Mouse (Mus musculus) heart, postnatal 10 days (tissue): ENCODE data around the gene Rgs14. TPM values are rescaled to one million over a fixed set of nuclear protein-coding genes. Genes with fewer than 3 reads are reported as not detected.

Experiments
- DNase-seq, 2 experiments: peaks; one replicate each; pipeline ENCODE4 v3.0.0; 2021
- intact Hi-C: fragments of 180-260 bp; cut with DNase I; formaldehyde crosslinking; loops from one replicate; pipeline ENCODE4 v1.15.1; 2025
- total RNA-seq, 2 experiments: library from RNA; stranded (reverse); gene quantifications; 2 replicates each; pipeline ENCODE4 v1.2.3; 2021

Gene Rgs14
- total RNA-seq, 2 experiments from 2014 or later, result 0.60 to 0.74 TPM

DNA sequence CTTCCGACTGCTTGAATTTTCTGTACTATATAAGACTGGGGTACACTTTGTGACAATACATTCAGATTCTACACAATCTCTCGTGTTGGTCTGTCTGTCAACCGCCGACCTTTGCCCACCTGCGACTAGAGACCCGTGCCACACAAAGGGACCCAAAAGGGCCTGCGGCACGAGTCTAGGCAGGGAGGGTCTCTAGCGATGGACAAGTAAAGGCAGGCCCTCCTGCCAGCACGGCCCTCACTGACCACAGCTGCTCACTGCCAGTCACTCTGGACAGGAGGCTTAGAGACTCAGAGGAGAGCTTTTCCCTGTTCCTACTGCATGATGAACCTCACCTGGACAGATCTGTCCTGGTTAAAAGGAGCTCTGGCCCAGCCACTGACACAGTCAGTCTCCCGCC is 27.1 kb upstream of the Rgs14 start:
- intact Hi-C loops, result no loop called here
- DNase-seq, result no peak

DNA sequence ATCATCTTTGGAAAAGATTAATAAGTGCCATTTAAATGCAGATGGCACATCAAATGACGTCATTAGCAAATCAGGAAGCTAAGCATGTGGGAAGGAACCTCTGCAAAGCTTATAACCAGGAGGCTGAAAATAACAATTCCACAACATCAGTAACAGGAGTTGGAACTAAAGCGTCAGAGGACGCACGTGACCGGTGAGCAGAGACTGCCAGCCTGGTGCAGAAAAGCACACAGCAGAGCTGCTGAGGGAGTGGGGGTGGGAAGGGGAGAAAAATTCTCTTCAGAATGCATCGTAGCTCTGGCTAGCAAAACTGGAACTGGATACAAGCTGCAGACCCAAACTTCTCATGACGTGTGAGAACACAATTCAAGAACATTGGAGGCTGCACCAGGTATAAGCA is 25.2 kb upstream of the Rgs14 start:
- DNase-seq, result no peak
- intact Hi-C loops, result no loop called here

DNA sequence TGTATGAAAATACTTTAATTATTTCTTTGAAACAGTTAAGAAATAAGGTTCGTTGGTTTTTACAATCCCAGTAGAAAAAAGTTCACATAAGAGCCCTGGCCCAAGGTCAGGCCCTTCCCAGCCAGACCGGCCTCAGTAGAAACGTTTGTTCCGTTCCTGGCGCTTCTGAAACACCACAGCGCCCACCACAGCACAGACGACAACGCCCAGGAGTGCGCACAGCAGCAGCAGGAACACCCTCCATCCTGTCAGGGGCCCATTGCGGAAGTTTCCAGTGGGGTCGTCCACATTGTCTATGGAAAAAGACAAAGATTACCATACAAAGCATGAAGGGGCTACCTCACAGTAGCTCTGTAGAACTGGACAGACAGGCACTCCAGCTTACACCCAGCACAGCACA is 22.8 kb upstream of the Rgs14 start:
- no peak for DNase-seq
- intact Hi-C loops, result no loop called here

DNA sequence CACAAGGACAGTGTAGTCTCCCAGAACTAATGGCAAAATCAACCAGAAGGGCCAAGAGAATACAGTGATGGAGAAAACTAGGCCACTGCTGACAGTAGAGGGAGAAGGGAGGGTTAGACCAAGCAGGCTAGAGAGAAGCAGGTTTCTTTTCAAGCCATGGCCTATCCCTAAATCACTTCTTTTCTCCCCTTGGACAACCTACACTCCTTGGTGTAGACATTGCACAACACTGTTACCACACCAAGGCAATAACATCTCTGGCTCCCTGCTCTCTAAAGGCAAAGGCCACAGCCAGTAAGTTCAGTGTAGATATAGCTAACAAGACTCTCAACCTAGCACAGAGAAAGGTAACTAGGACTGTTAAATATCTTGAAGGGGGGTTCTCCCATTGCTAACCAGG is 8.4 kb upstream of the Rgs14 start:
- intact Hi-C loops, result loop anchor here (2.0 kb wide), 1 partner anchor 32 kb away; the partner anchor contains the start of gene Mxd3
- DNase-seq, result no peak

DNA sequence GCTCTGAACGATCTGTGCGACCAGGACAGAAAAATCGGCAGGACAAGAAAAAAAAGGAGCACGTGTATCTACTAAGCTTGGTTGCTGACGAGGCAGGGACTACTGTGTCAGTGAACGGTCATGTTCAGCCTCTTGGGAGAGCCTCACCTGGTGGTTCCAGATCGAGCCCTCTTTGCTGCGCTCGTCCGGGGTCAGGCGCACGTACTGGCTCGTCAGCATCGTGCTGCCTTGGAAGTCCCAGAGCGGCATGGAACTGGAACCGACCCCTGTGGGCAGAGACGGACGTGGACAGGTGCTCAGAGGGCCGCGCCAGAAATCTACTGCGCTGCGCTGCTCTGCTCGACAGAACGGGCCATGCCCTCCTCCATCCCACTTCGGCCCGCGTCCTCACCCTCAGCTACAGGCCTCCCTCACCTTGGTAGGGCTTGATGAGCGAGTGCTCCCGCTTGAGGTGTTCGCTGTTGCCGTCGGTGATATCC is 7.5 kb upstream of the Rgs14 start:
- DNase-seq, result peak in 1 of 2 experiments; percentile 24
- intact Hi-C loops, result loop anchor here (2.0 kb wide), 1 partner anchor 33 kb away; the partner anchor contains the start of gene Mxd3

DNA sequence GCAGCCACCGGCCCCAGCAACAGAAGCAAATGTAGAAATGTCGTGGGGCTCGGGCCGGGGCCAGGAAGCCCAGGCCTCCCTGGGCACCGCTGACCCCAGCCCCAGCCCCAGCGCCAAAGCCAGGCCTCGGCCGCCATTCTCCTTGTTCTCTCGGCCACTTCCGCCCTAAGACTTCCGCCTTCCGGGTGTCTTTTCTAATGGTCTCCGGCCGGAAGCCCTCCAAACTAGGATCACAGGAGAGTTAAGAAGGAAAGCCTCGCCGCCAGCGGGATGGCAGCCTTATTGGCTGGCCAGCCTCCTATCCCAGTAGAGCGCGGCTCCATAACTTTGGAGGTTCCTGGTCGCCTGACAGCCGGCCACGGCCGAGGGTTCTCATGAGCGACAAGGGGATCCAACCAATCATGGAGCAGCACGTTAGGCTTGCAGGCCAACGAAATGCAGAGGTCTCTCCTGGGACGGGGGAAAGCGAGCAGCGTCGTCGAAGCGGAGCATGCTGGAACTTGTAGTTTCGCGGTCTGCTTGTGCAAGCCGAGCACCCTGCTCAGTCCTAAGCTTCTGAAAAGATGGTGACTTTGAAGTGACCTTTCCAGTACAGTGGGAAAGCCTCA is 7.0 kb upstream of the Rgs14 start, which contains the start of gene Lman2:
Gene Lman2, minus strand, starts transcription at position 331 of the 608 bp plus-strand sequence.
- intact Hi-C loops, result no loop called here
- peak; percentile 98 to 99 for DNase-seq

DNA sequence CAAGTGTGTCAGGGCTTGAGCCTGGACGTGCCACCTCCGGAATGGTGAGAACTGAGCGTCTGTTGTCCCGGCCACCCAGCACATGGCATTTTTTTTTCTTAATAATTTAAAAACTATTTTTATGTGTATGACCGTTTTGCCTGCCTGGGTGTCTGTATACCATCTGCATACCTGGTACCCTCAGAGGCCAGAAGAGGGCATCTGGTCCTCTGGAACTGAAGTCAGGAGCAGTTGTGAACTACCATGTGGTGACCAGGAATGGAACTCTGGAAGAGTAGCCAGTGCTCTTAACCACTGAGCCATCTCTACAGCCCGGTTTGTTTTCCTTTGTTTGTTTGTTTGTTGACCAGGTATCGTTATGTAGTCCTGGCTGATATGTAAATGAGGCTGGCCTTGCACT is 1.1 kb upstream of the Rgs14 start:
- no peak for DNase-seq
- intact Hi-C loops, result no loop called here

DNA sequence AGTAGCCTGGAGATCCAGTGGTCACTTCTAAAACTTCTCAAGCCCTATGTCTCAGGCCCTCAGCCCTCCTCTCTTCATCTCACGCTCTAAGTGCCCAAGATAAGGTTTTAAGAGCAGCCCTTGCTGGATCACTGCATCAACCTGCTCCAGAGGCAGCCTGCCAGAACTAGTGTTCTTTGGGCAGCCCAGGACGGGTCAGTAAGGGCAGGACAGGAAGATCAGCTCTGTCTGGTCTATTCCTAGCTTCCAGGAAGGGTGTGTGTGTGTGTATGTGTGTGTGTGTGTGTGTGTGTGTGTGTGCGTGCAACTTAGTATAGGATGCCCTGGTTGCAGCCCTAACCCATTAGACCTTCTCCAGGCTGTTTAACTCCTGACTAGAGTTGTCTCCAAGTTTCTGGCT is 702 bp downstream of the Rgs14 start:
- intact Hi-C loops, result no loop called here
- peak in 1 of 2 experiments; percentile 33 for DNase-seq

DNA sequence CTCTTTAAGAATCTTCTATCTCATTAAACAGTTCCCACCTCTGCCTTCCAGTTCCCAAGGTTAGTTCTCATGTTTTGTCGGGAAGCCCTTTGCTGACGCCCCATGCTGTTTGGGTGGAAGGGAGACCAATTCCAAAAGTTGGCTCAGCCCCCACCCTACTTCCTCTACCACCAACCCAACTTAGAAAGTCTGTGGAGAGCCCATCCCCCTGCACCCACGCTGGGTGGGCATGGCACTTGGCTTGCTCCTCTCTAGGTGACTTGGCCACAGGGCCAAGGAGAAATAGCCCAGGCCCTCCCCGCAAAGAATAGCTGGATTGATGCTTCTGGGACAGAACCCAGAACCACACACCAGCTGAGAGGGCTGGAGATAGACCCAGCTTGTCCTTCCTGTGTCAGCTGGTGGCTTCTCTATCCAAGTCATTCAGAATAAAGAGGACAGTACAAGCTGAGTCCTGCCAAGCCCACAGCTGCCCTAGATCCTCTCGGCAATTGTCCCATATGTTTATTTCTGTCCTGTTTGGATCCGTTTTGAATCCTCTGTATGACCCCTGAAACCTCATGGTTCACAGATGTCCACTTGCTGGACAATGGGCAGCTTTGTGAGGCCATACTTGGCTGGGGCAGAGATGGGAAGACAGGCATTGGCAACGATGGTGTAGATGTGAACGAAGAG is 1.6 kb downstream of the Rgs14 start:
- intact Hi-C loops, result no loop called here

DNA sequence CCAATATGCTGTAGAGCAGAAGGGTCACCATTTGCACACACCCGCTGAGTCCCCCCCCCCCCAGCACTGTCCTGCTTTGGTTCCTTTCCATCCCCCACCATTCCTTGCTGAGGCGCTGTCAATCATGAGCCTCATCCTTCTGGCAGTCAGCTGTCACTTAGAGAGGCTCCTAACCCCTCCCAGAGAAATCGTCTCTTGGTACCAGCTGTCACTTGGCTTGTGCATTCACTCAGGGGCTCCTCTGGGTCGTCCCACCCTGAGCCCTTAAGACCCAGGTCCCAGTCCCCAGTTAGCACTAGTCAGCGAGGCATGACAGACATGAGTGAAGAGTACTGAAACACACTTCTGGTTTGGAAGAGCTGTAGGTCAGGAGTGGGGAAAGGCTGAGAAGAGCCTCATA is 2.2 kb downstream of the Rgs14 start:
- no peak for DNase-seq
- intact Hi-C loops, result no loop called here

More for the DNA sequence above, 1.6 kb downstream of the Rgs14 start:
- DNase-seq, result peak; percentile 50 to 57

DNA sequence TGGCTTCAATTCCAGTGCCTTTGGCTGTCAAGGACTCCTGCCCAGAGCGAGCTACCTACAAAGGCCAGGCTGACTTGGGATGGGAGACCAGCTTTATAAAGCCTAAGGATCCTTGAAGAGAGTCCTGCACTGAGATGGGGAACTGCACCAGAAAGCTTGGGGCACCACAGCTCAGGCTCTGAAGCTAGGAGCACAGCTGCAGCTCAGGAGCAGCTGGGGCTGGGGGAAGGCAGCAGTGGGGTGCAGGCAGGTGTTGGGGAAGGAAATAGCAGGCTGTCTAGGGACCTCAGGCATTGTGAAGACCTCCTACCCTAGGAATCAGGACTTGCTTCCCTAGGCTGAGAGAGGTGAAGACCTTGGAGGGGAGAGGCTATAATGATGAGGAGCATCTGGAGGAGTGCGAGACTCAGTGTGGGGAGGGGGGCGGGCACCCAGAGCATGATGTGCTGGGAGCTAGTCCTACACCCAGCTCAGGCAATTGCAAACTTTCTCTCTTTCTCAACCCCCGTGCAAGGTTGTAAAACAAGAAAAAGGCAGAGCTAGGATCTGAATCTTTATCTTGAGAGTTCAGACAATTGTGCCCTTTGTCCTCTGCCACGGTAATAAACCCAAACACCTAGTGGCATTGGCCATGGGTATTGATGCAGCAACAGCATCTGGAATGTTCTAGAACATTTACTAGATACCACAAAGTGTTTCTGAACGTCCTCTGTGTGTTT is 4.8 kb downstream of the Rgs14 start:
- no peak for DNase-seq
- intact Hi-C loops, result no loop called here

DNA sequence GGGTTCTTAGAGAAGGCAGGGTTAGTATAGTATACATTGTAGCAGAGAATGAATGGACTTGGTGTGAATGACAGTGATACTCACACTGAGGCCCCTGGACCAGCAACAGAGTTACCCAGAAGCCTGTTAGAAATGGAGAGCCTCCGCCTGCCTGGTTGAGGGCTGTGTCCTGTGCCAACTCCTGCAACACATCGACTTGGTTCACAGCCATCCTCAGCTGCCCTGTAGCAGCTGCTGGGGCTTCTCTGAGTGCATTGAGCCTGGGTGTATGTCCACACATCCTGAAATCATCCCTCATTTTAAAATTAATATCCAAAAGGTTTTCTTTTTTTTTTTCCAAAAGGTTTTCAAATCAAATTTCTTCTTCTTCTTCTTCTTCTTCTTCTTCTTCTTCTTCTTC is 6.3 kb downstream of the Rgs14 start:
- DNase-seq, result no peak
- intact Hi-C loops, result no loop called here

DNA sequence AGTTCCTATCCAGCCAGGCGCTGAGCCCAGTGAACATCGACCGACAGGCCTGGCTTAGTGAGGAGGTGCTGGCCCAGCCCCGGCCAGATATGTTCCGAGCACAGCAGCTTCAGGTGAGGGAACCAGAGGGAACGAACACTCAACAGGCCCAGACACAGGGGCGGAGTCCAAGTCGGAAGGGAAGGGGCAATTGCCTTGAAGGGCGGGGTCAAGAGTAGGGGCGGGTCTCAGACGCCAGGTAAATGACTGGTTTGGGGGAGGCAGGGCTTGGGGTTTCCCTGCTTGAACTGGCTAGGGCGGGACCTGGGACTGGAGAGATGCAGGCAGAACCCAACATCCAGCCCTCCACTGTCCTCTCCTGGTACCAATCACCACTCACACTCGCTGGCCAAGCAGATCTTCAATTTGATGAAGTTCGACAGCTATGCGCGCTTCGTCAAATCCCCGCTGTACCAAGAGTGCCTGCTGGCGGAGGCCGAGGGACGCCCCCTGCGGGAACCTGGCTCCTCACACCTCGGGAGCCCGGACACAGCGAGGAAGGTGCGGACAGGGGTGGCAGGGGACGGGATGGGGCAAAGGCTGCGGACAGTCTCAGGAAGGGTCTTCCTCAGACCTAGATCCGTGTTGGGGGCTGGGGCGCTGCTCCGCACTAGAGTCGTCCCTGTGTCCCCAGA is 9.5 kb downstream of the Rgs14 start:
- DNase-seq, result no peak
- intact Hi-C loops, result no loop called here

DNA sequence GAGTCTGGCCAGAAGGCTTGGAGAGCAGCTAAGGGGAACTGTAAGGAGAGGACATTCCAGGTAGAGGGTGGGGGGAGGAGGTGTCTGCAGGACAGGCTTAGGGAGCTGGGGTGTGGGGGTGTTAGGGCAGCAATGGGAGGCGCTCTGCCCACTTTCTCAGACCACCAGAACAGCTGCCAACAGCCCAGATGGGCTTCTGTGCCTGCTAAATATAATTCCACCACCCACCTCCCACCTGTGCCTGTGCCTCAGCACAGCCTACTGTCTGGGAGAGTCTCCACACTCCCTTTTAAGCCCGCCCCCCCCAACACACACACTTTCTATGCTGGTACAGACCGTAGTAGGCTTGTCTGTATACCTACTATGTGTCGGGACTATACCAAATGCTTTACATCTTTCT is 12.3 kb downstream of the Rgs14 start:
- no peak for DNase-seq
- intact Hi-C loops, result no loop called here

DNA sequence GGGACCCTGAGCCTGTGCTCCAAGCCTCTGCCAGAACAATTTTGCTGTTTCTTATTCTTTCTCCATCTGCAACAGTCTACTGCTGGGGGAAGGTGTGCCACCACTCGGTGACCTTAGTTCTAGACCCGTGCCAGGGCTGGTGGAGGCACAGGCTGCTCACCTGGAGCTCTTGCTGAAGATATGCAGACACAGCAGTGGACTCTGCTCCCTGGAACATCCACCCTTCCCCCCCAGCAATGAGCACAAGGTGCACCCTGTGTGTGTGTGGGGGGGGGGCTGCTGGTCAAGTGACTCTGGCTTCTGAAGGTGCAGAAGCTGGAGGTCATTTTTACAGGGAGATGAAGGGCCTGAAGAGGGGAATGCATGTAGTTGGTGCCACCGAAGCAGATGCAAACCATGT is 21.1 kb downstream of the Rgs14 start:
- intact Hi-C loops, result no loop called here
- DNase-seq, result no peak

DNA sequence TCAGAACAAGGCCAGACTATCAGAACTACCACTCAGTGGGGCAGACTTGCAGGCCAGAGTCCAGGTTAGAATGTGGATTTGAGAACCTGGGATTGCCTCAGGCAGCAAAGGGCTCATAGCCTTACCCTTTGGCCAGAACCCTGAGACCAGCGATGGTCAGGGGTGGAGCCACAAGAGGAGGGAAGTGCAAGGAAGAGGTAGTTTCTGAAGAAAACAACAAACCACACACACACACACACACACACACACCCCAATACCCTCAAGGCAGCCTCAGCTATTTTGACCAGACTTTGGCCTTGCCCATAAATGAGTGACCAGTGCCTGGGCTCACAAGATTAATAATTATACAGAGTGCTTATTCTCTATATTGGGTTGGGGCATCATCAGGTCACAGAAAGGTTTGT is 22.1 kb downstream of the Rgs14 start:
- intact Hi-C loops, result no loop called here
- no peak for DNase-seq

DNA sequence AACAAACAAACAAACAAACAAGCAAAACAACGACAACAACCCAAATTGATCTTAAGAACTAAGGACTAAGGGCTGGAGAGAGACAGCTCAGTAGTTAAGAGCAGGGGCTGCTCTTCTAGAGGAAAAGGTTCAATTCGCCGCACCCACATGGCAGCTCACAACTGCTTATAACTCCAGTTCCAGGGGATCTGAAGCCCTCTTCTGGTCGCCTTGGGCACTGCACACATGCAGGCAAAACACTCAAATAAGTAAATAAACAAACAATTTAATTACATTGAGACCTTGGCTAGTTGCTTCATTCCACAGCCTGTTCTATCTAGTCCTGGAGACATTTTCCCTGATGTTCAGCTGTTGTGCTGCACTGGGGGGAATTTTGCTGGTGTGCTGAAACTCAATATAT is 23.4 kb downstream of the Rgs14 start:
- DNase-seq, result no peak
- intact Hi-C loops, result no loop called here

DNA sequence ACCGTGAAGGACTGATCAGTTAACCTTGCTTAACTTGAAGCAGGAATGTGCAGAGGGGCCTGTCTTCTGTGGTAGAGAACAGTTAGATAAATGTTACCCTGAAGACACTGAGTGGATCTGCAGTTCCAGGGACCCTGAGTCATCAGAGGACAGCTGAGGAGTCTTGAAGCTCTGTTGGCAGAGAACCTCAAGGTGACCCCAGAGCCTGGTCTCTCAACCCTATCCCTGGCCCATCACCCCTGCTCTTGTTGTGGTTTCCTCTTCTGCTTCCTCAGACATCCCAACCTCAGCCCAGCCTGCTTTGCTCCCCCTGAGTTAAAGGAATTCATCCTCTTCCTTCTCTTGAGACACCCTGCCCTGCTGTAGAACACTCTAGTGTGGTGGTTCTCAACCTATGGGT is 28.6 kb downstream of the Rgs14 start, which contains the start of gene Slc34a1:
Gene Slc34a1, plus strand, starts transcription at position 100 of the 400 bp plus-strand sequence.
- intact Hi-C loops, result no loop called here
- DNase-seq, result no peak

DNA sequence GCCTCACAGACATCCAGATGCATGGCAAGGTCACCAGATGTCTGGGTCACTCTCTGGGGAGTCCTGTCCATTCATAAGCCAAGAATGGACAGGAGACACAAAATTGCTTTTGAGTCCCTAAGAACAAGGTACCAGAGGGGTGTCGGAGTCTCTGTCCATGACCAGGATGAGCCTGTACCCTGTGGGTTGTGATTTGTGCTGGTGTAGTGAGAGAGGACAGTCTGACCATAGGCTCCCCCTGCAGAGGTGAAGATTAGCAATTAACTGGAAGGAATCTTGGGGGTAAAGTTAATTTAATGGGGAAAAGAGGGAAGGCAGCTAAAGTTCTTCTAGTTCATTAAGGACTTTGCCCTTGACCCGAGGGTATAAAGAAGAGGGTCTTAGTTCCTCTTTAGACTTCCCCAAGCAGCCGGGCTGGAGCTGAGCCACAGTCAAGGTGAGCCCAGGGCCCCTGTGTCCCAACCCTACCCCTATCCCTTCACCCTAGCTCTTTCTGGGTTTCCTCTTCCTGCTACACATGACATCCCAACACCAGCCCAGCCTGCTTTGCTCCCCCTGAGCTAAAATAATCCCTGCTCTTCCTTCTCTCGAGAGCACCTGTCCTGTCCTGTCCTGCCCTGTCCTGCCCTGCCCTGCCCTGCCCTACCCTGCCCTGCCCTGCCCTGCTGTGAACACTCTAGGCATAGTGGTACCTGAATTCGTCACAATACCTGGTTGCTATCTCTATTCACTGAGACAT is 29.9 kb downstream of the Rgs14 start:
- DNase-seq, result no peak
- intact Hi-C loops, result no loop called here

DNA sequence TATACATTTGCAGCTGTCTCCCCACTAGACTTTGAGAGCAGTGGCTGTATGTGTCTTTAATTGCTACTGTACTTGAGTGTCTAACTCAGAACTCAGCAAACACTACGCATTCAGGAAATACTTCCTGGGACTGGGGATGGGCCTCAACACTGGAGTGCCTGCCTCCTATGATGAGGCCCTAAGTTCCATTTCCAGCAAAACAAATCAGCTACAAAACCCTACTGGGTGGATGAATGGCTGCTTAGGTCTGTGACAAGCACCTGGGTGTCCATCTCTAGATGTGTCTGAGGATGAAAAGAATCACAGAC is 30.5 kb downstream of the Rgs14 start:
- intact Hi-C loops, result no loop called here
- DNase-seq, result no peak

DNA sequence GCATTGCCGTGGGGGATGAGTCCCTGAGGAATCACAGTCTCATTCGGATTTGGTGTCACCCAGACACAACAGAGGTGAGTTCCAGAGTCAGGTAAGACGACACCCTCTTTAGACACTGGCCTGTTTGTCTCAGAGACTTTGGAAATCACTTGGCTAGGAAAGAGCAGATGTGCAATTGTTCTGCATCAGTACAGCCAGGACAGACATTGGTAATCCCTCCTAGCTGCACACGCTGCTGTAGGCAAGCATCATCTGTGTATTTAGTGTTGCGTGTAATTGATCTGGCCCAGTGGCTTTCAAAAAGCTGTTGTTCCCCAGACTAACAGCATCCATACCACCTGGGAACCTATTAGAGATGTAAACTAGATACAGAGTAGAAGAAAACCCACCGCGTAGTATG is 33.7 kb downstream of the Rgs14 start:
- intact Hi-C loops, result no loop called here
- no peak for DNase-seq
